Mouse (Mus musculus) adrenal gland (tissue): ENCODE results near the gene Hist1h2bg.

Experiments
- intact Hi-C: fragments of 180-260 bp; cut with DNase I; formaldehyde crosslinking; loops from one replicate; pipeline ENCODE4 v1.15.1; 2025
- microRNA-seq, 2 experiments: library from miRNA; unstranded; fragments of <30 nt; microRNA quantifications; one replicate each; pipeline ENCODE4; 2019

Hist1h2bg gene

DNA sequence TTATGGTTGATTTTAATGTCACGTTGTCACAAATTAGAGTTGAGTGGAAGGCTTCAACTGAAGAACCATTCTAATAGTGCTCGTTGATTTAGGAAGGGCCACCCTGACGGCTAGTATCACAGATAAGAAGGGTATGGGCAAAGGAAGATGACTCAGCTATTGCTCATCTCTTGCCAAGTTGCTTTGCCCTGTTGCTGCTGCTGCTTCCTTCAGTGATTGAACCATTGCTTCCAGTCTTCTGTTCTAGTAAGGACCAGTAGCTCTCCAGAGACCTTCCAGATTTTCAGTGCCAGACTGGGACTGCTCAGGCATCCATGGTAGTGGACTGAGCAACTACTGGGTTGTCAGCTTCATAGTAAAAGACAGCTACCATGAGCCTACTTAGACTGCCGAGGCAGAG, 38.0 kb downstream of the Hist1h2bg start:
- intact Hi-C loops, result no loop called here

DNA sequence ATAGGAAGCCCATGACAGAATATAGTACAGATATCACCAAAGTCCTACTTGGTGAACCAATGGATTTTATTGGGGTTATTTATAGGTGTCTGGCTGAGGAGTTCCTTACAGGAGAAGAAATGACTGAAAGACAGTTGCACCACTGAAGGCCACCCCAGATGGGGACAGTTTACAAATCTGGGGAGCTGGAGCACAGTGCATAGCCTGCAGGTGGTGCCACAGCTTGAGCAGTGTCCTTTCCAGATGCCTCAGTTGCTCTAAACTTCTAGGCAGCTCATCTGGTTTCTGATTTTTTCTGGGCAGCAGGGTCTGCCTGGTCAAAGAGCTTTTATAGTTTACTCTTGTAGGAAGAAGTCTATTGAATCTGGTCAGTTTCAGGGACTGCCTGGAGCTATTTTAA, 38.6 kb downstream of the Hist1h2bg start:
- intact Hi-C loops, result no loop called here

- intact Hi-C loops, result no loop called here
Measured at GRCm38 (mm10) chr13:23610393-23610792, 39.2 kb downstream of the Hist1h2bg start.

- intact Hi-C loops, result no loop called here
Measured at GRCm38 (mm10) chr13:23611638-23612037, 40.4 kb downstream of the Hist1h2bg start.

- intact Hi-C loops, result no loop called here
Measured at GRCm38 (mm10) chr13:23620056-23620732, 49.0 kb downstream of the Hist1h2bg start.

DNA sequence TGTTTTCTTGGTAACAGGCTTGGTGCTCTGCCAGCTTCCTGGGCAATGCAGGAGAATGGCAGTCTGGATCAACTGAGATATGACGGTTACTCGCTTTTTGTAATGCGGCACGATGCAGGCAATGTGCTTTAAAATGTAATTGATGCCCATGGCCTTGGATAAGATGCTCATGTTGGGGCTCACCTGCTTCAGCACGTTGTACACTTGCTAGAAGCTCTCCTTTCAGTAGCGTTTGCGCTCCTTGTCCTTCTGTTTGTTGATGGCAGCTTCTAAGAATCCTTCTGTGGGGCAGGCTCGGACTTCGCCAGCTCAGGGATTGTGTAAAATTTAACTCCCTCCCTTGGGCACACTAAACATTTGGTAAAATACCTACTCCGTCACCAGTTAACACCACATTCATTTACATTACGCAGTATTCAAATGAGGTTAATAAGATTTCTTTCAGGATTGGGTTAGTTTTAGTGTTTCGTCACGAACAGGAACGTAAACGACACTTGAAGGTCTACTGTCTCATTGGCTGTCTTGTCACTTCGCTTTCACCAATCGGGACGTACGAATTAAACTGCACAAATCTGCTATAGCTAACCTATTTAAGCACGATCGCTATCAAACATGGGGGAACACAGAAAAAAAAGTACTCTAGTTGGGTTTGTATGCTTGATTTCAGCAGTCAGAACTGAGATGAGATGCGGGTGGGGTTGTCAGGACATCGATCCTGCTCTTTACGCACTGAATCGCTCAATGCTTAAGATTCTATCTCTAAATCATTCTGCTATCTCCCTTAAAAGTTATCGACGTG, 49.7 kb downstream of the Hist1h2bg start, which contains the start of gene Hist1h2be:
TSS of gene Hist1h2be (minus strand) at position 392 of the 799 bp plus-strand sequence.
- intact Hi-C loops, result no loop called here

Small RNA genes within 50 kb of the gene (microRNA-seq; reads per million reads assigned to microRNA genes)
- gene Gm44297 (0 reads per million in 2 experiments), gene Gm44359 (0 reads per million in 2 experiments), gene Gm44394 (0 reads per million in 2 experiments)
